Mouse (Mus musculus) neutrophil, adult 5-6 weeks (primary cell): Measurements from ENCODE around the gene Anxa3. TPM values are rescaled to one million over a fixed set of nuclear protein-coding genes. Genes with fewer than 3 reads are reported as not detected.

ENCODE experiments used
- ATAC-seq: fragments of 151-379, 151-347 bp; 2 replicates; pipeline ENCODE4 v1.8.0; 2017; ENCODE audit warnings: mild to moderate bottlenecking, moderate TSS enrichment; ENCODE audit not compliant: insufficient number of reproducible peaks, poor library complexity, low FRiP score, severe bottlenecking; ENCODE audit errors: extremely low read depth
- total RNA-seq: library from RNA; stranded (forward); fragments of 200-1000 nt; gene quantifications from 2 replicates; pipeline ENCODE4 v1.2.3, GENCODE M21; 2017

Anxa3 gene
- total RNA-seq, 1 experiment from 2014 or later: 14.4 TPM

DNA sequence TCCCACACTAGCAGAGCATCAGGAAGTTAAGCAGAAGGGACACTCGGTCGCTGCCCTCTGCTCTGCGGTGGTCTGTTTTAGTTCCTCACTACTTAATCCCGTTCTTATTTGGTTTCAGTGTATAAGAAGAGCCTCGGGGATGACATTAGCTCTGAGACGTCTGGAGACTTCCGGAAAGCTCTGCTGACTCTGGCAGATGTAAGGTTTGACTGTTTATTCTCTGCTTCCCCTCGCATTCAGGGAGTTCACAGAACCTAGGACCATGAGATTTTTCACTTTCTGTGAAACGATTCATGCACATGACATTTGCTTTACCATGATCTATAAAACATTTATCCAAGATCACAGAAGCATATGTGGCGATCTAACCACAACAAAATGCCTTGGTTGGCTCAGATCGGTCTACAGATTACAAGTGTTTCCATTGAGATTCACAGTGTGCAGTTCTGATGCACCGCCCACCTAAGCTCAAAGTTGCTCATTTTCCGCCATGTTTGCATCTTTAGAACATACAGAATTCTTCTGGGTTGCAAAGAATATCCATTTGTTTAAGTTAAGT, 31.7 kb downstream of the Anxa3 start:
- ATAC-seq: no peak

DNA sequence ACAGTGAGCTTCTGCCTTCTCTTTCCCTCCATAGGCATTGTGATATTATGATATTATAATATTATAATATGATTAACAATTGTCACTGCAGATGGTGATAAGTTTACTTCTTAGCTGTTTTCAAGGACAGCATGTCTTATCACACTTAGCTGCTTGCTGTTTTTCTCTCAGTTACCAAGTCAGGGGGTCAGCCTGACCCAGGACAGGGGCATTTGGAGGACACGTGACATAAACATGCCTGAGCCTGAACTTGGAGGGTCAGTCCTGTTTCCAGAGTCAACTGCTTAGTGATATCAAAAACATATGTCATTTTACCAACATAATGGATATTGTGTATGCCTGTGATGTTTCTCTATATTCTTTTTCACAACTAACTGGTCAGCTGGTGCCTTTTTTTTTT, 34.0 kb downstream of the Anxa3 start:
- no peak for ATAC-seq

DNA sequence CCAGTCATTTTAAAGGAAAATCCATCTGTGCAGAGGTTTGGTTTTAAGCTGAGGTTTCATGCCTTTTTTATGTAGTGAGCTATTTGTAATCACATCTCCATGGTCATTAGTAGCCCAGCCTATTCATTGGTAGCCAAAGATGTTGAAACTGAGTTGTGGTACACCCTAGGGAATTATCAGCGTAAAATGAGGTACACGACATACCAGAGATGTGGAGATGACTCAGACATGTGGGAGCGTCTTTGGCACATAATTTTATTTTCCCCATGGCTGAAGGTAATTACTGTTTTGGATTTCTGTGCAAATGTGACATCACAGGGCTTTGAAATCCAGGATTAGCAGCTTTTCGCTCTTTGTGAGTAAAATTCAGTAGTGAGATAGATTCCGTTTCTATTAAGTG, 41.2 kb downstream of the Anxa3 start:
- no peak for ATAC-seq

DNA sequence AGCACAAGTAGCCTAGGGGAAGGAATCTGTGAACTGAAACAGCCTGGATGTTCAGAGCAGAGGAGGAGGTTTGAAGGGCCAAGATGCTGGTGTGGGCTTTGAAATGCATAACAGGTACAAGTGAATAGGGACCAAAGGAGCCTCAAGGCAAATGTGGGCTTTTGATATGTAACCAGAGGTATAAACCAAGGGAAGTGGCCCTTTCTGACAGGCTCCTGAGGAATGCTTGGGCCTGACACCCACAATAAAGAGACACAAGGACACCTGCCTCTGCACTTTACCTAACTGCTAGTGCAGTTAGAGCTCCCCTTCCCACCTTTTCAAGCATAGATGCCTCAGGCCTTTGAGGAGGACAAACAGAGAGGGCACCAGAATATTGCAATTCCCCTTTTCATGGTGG, 54.8 kb downstream of the Anxa3 start:
- no peak for ATAC-seq

DNA sequence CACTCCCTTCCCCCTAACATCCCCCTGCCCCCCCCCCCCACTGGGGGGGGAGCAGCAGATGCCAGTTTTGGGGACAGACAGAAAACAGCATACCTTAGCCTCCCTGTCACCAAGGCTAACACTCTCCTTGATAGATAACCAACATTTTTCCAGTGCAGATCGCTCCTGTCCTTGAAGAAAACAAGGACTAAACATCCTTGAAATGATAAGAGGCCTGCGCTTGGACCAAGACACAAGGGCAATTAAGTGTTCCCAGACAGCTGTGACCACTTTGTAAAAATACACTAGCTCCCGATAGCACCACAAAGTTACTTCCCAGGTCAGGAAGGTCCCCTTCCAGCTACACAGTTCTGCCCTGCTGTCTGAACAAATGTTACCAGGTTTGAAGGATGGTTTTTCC, 55.2 kb downstream of the Anxa3 start:
- ATAC-seq: no peak

DNA sequence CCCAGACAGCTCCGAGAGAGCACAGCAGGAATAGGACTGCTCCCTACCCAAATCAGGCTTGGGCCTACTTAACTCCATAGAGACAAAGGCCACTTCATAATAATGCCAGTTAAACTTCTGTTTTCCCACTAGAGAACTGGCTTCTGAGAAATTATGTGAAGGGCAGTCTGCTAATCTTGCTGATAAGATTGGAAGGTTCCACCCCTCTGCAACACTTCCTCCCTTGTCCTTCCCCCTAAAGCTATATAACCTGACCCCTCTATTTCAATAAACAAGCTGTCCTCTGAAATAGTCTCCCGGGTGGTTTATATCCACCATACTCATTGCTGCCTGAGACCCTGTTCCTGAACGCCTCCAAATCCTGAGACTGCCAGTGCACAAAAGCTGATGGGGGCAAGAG, 56.1 kb downstream of the Anxa3 start:
- no peak for ATAC-seq

DNA sequence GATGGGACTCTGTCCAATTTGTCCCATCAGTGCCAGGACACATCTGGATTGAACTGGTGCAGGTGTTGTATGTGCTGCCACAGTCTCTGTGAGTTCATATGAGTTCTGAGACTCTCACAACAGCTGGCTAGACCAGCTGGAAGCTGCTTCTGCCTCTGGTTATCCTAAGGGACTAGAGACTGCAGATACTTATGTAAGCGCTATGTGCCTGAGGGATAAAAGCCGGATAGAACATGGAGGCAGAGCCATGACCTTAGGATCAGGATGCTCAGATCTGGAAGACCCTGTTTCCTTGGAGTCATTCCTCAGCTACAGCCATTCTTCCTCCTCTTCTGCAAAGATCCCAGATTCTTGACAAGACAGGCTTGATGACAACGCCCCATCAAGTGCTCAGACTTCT, 60.3 kb downstream of the Anxa3 start:
- ATAC-seq: no peak

DNA sequence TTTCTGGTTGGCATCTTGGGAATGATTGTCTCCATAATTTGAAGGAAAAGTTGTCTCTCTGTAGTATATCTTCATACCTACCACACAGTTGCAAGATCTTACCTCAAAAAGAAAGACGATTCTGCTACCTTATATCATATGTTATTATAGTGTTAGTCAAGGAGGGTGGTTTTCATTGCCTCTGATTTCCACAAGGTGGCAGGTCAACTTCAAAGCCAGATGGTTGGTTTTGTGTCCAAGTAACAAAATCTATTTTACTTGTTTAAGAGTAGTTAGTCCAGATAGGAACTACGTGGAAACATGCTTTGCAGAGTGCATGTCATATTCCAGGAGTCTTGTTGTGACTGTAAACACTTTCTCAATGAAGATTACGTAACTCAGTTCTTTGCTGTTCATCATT, 61.2 kb downstream of the Anxa3 start:
- 0 out of 2 replicates have a peak, but pooled peaks have one; percentile 33 for ATAC-seq

DNA sequence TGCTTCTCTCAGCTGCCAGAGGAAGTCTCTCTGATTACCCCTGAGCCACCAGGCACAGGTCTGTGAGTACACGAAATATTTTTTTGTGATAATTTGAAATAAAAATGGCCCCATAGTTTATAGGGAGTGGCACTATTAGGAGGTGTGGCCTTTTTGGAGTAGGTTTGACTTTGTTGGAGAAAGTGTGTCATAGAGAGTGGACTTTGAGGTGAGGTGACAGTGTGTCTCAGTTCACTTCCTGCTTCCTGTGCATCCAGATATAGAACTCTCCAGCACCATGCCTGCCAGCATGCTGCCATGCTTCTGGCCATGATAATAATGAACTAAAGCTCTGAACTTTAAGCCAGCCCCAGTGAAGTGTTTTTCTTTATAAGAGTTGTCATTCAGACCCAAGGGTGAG, 66.8 kb downstream of the Anxa3 start:
- ATAC-seq: no peak

DNA sequence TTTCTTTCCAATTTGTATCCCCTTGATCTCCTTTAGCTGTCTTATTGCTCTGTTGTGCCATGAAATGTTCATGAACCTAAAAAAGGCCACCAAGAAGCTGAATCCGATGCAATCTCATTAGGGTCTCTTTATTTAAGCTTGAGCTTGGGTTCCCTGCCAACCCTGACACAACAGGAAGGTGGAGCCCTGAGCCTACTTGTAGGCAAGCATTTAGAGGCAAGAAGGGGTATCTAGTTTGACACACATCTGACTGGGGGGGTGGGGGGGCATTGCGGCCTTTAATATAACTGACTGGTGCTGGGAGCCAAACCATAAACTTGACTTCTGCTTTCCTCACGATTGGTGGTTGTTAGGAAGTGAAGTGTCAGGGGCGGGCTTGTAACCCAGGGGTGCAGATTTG, 74.0 kb downstream of the Anxa3 start:
- ATAC-seq: no peak

DNA sequence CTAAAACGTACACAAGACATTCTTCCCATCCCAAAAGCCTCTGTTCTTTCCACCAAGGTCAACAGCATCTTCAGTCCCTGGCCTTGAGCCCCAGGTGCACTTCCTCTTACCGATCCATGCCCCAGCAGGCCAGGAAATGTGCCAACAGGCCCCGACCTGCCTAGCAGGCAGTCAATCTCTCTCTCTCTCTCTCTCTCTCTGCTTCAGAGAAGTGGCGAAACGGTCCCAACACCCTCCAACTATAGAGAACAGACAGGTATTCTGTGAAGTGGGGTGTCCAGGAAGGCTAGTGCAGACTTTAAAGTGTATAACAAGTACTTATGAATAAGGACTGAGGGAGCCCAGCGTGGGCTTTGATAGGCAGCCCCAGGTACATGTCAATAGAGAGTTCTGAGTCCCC, 75.8 kb downstream of the Anxa3 start:
- 0 out of 2 replicates have a peak, but pooled peaks have one; percentile 44 for ATAC-seq

DNA sequence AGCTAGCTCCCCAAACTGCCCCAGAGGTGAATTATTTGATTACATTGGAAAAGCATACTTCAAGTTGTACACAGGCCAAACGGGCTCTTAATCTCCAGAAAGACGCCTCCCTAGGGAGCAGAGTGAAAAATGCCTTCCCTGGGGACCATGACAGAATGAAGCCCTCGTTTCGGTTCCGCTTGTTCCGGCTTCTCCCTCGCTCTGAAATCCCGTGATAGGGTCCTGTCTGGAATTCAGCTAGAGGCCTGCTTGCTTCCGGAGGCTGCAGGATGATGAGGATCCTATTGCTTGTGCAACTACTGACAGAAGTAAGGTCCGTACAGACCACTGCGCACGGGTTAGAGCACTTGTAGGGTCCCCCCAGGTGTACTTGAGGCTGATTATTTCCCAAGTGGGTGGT, 77.9 kb downstream of the Anxa3 start:
- no peak for ATAC-seq

DNA sequence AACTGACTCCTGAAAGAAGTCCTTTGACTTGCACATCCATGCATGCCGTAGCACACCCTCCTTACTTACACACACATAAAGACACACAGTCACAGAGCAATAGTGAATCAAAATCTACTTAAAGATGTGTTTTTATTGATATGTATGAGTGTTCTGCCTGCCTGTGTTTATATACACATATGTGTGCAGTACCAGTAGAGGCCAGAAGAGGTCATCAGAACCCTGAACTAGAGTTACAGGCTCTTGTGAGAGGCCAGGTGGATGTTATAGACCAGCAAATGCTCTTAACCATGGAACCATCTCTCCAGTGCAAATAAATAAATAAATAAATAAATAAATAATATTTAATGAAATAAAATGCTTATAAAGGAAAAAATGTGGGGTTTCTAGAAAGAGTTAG, 85.0 kb downstream of the Anxa3 start:
- ATAC-seq: peak; percentile 89

DNA sequence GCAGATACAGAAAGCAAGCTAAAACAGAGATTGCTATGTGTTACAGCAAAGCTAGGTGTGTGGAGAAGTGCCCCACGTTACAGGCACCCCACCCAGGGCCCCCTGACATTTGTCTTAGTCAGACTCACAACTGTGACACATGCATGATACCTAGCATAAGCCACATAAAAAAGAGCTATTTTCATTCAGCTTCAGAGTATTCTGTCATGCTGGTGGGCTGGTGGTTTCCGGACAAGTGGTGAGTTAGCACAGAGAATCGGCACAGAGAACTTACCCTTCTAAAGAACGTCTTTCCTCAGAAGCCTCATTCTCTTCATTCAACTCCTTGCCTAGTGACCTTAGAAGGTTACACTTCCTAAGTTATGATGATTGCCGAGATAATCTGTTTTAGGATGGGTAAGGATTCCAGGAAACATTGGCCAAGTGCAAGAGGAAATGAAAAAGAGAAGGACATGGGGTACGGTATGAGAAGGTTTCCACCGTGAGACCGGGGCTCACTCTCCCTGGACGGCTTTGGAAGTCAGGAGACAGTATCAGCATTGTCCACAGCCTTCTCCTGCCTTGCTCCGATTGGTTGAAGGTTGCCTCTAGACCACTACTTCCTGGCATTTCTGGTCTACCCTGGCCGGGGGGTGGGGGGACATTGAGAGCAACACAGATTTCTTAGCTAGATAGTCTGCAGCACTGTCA, 85.9 kb downstream of the Anxa3 start:
- no peak for ATAC-seq

DNA sequence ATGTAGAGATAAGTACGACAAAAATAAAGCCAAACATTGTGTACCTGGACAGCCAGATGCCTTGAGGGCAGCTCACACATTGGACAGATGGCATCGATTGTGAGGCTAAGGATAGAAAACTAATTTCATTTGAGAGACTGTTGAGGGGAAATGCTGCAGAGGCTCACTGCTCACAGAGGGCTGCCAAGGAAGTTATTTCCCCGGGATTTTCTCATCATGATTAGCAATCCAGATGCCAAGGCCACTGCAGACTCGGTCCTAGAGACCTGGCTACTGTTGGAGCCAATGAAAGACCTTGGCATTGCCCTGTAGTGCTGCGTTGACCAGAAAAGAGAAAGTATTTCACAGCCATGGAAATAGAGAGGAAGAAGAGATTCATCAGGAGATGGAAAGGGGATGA, 87.1 kb downstream of the Anxa3 start:
- ATAC-seq: no peak

DNA sequence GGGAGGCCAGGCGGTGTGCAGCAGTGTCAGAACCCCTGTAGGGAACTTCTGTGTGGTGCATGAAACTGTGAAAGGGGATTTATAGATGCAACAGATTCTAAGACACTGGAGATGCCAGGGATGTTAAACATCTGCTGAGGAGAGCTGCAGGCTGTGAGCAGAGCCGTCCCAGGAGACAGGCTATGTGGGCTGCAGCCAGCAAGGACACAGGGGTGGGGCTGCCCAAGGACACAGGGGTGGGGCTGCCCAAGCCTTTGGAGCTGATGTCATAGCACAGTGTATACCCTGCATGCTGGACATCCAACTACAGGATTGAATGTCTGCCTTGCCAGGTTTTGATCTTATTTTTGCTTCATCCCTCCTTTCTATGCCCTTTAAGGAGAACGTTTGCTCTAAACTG, 88.0 kb downstream of the Anxa3 start:
- ATAC-seq: no peak

DNA sequence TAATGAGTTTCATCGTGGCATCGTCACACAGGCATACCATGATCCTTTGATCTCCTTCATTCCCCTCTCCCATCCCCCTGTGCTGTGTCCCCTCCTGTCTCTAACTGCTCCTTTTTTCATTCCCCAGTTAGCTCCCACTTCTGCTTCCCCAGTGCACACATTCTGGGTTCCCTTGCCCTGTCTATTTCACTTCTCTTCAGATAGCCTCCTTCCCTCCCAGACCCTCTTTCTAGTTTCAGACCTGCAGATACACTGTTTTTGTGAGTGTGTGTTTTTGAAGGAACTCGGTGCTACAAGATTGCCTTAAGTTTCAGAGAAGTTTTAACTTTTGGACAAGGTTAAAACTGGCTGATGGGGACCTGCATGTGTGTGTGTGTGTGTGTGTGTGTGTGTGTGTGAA, 88.5 kb downstream of the Anxa3 start:
- ATAC-seq: no peak

DNA sequence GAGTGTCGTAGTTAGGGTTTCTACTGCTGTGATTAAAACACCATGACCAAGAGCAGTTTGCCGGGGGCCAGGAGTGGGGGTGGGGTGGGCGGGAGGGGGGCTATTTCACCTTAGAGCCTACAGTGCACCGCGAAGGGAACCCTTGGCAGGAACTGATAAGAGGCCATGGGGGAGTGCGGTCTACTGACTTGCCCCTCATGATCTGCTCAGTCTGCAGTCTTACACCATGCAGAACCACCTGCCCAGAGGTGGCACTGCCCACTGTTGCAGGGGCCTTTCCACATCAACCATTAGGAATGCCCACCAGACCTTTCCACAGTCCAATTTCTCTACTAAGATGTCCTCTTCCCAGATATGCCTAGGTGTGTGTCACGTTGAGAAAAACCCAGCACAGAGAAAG, 92.1 kb downstream of the Anxa3 start:
- ATAC-seq: no peak

DNA sequence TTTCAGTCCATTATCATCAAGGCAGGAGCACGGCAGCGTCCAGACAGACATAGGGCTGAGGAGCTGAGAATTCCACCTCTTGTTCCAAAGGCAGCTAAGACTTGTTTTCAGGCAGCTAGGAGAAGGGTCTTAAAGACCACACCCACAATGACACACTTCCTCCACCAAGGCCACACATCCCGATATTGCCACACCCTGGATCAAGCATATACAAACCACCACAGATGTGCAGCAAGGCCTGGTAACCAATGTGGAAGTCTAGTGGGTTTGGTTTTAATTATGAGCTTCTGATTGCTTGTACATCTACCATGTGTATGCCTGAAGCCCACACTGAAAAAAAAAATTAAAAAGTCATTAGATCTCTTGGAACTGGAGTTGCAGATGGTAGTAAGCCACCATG, 95.3 kb downstream of the Anxa3 start:
- no peak for ATAC-seq

DNA sequence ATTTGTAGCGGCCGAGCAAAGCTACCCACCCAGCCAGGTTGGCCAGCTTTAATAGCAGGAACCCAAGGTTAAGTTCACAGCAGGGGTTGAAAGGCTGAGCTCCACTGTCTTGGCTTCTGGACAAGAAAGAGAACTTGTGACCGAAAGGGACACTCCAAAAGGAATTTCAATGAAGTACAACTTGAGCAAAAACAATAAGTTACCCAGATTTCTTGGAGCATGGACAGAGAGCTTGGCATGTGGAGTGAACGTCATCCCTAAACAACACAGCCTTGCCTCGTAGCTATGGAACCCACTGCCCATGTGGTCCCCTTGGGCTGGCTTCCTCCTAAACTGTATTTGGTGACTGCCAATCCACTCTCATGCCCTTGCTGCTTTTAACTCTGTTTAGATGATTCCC, 97.2 kb downstream of the Anxa3 start:
- ATAC-seq: no peak
